8 mouse cellular contexts compared by ENCODE assay signal in genomic region chr14:20641438-20641875, GRCm38 (mm10). TPM values are rescaled to one million over a fixed set of nuclear protein-coding genes. Genes with fewer than 3 reads are reported as not detected.
DNase-seq lines count a peak whose midpoint lies in the region; ATAC-seq and TF ChIP-seq lines count a peak whose summit lies in the region.

No protein-coding gene starts in this region.

- peak overlapping the region; percentile 82 for H3K9ac ChIP-seq in hindbrain, embryonic 15.5 days
- peak overlapping the region; percentile 80 for H3K9ac ChIP-seq in midbrain, postnatal 0 days (replicated peaks; ENCODE audit: low read length, poor library complexity, severe bottlenecking)

- DNase-seq in layer of hippocampus, adult 2 months (ENCODE audit: low spot score in 2 of 2) = no peak
- DNase-seq in layer of hippocampus, postnatal 10 days (ENCODE audit: low spot score in 2 of 2) = no peak
- no peak for DNase-seq in midbrain, postnatal 0 days (ENCODE audit: low spot score)
- DNase-seq in ovary, postnatal 10 days (ENCODE audit: low spot score) = no peak
- DNase-seq in spleen, postnatal 36 days (ENCODE audit: low spot score in 2 of 2) = no peak

- peak overlapping the region; percentile 76 for H3K4me3 ChIP-seq in layer of hippocampus, adult 2 months
- H3K4me3 ChIP-seq in brown adipose tissue, adult 24 weeks (ENCODE audit: insufficient read depth, low read depth, low read length) = peak overlapping the region; percentile 87
- H3K4me3 ChIP-seq in hindbrain, embryonic 15.5 days = peak overlapping the region; percentile 98
- peak overlapping the region; percentile 78 for H3K4me3 ChIP-seq in midbrain, postnatal 0 days (ENCODE audit: low read depth, low read length)

- WGBS in hindbrain, embryonic 15.5 days = 16% methylated on average over 10 of the region's 10 CpGs
- WGBS in midbrain, postnatal 0 days = 11% methylated on average over 10 of the region's 10 CpGs

- ATAC-seq in hindbrain, embryonic 15.5 days (ENCODE audit: low FRiP score, low read depth) = no peak
- no peak for ATAC-seq in midbrain, postnatal 0 days (ENCODE audit: low FRiP score)
- ATAC-seq in cerebellum, adult (ENCODE audit: insufficient number of reproducible peaks, low FRiP score, low TSS enrichment) = no peak

- peak overlapping the region; percentile 99 for H3K27ac ChIP-seq in layer of hippocampus, adult 2 months
- H3K27ac ChIP-seq in brown adipose tissue, adult 24 weeks (replicated peaks; ENCODE audit: low read depth, low read length) = peak overlapping the region; percentile 94
- H3K27ac ChIP-seq in hindbrain, embryonic 15.5 days (replicated peaks) = peak overlapping the region; percentile 94
- H3K27ac ChIP-seq in midbrain, postnatal 0 days (ENCODE audit: low read depth, low read length) = peak overlapping the region; percentile 93

- peak overlapping the region; percentile 90 for H3K4me2 ChIP-seq in hindbrain, embryonic 15.5 days
- H3K4me2 ChIP-seq in midbrain, postnatal 0 days (ENCODE audit: low read depth, low read length, poor library complexity, severe bottlenecking) = peak overlapping the region; percentile 71

- no peak for TF ChIP-seq CTCF in layer of hippocampus, adult 2 months (conservative IDR thresholded peaks at IDR 0.05)
- no peak for TF ChIP-seq CTCF in midbrain, postnatal 0 days (IDR thresholded peaks at IDR 0.05)

- H3K36me3 ChIP-seq in hindbrain, embryonic 15.5 days = no peaks in the 10 kb centered on the region
- H3K36me3 ChIP-seq in midbrain, postnatal 0 days (ENCODE audit: insufficient read depth, low read length) = no peaks in the 10 kb centered on the region

- no peaks in the 10 kb centered on the region for H3K4me1 ChIP-seq in brown adipose tissue, adult 24 weeks (ENCODE audit: control insufficient read depth, insufficient read depth, insufficient read length, low read length)
- peaks cover 24% of the 10 kb centered on the region for H3K4me1 ChIP-seq in hindbrain, embryonic 15.5 days (replicated peaks)
- H3K4me1 ChIP-seq in midbrain, postnatal 0 days (ENCODE audit: insufficient read depth, low read length) = 0 out of 2 replicates have a peak, but pooled peaks cover 4% of the 10 kb centered on the region

- H3K27me3 ChIP-seq in hindbrain, embryonic 15.5 days = no peaks in the 10 kb centered on the region
- H3K27me3 ChIP-seq in midbrain, postnatal 0 days (ENCODE audit: insufficient read depth, low read length) = no peaks in the 10 kb centered on the region

- no peaks in the 10 kb centered on the region for H3K9me3 ChIP-seq in hindbrain, embryonic 15.5 days
- no peaks in the 10 kb centered on the region for H3K9me3 ChIP-seq in midbrain, postnatal 0 days (ENCODE audit: low read length)

RNA-seq across cellular contexts. Expression of gene Usp54, which starts 0.6 kb away (rescaled TPM):
- total RNA-seq in layer of hippocampus, adult 2 months (2021) = 10 to 100 TPM; 51.4 to 57.1 TPM
- total RNA-seq in layer of hippocampus, postnatal 10 days (2021) = 10 to 100 TPM; 27.8 to 29.2 TPM
- 1.5 and 2.0 TPM in 2 replicates for polyA plus RNA-seq in brown adipose tissue, adult 24 weeks (2012; ENCODE audit: insufficient read depth, insufficient read length, missing spikeins)
- 10.3 and 11.2 TPM in 2 replicates for polyA plus RNA-seq in hindbrain, embryonic 15.5 days (2015; fragmentation: Nextera tagmentation; extraction: Ambion mirVana)
- total RNA-seq in midbrain, postnatal 0 days (2014; rRNA removed) = 25.5 and 29.5 TPM in 2 replicates
- 6.0 and 7.3 TPM in 2 replicates for polyA plus RNA-seq in midbrain, postnatal 0 days (2015; fragmentation: Nextera tagmentation; extraction: Ambion mirVana)

RNA-seq across cellular contexts. Expression of gene Myoz1, which starts 14.9 kb away (rescaled TPM):
- not detected for total RNA-seq in layer of hippocampus, adult 2 months (2021)
- total RNA-seq in layer of hippocampus, postnatal 10 days (2021) = under 1 TPM in 1 of 2 experiments, not detected in 1; 0.39 TPM
- polyA plus RNA-seq in brown adipose tissue, adult 24 weeks (2012; ENCODE audit: insufficient read depth, insufficient read length, missing spikeins) = 27.3 and 47.5 TPM in 2 replicates
- 0.25 TPM in 1 of 2 replicates, not detected in the other for polyA plus RNA-seq in hindbrain, embryonic 15.5 days (2015; fragmentation: Nextera tagmentation; extraction: Ambion mirVana)
- total RNA-seq in midbrain, postnatal 0 days (2014; rRNA removed) = not detected in 2 replicates
- polyA plus RNA-seq in midbrain, postnatal 0 days (2015; fragmentation: Nextera tagmentation; extraction: Ambion mirVana) = 0.56 TPM in 1 of 2 replicates, not detected in the other

RNA-seq across cellular contexts. Expression of gene Synpo2l, which starts 26.7 kb away (rescaled TPM):
- total RNA-seq in layer of hippocampus, adult 2 months (2021) = under 1 TPM; 0.15 to 0.23 TPM
- total RNA-seq in layer of hippocampus, postnatal 10 days (2021) = under 1 TPM; 0.21 to 0.29 TPM
- 0.63 and 1.8 TPM in 2 replicates for polyA plus RNA-seq in brown adipose tissue, adult 24 weeks (2012; ENCODE audit: insufficient read depth, insufficient read length, missing spikeins)
- polyA plus RNA-seq in hindbrain, embryonic 15.5 days (2015; fragmentation: Nextera tagmentation; extraction: Ambion mirVana) = 0.13 and 0.14 TPM in 2 replicates
- 0.09 and 0.33 TPM in 2 replicates for total RNA-seq in midbrain, postnatal 0 days (2014; rRNA removed)
- polyA plus RNA-seq in midbrain, postnatal 0 days (2015; fragmentation: Nextera tagmentation; extraction: Ambion mirVana) = 0.12 and 0.28 TPM in 2 replicates

RNA-seq across cellular contexts. Expression of gene Sec24c, which starts 32.7 kb away (rescaled TPM):
- 100 to 1,000 TPM; 104 to 108 TPM for total RNA-seq in layer of hippocampus, adult 2 months (2021)
- total RNA-seq in layer of hippocampus, postnatal 10 days (2021) = 100 to 1,000 TPM; 108 to 109 TPM
- polyA plus RNA-seq in brown adipose tissue, adult 24 weeks (2012; ENCODE audit: insufficient read depth, insufficient read length, missing spikeins) = 27.2 and 38.4 TPM in 2 replicates
- 89.5 and 101 TPM in 2 replicates for polyA plus RNA-seq in hindbrain, embryonic 15.5 days (2015; fragmentation: Nextera tagmentation; extraction: Ambion mirVana)
- 90.2 and 141 TPM in 2 replicates for total RNA-seq in midbrain, postnatal 0 days (2014; rRNA removed)
- polyA plus RNA-seq in midbrain, postnatal 0 days (2015; fragmentation: Nextera tagmentation; extraction: Ambion mirVana) = 62.4 and 63.7 TPM in 2 replicates

RNA-seq across cellular contexts. Expression of gene Fut11, which starts 53.3 kb away (rescaled TPM):
- total RNA-seq in layer of hippocampus, adult 2 months (2021) = 10 to 100 TPM; 14.8 to 15.5 TPM
- total RNA-seq in layer of hippocampus, postnatal 10 days (2021) = 10 to 100 TPM; 19.5 TPM
- 1.6 and 3.3 TPM in 2 replicates for polyA plus RNA-seq in brown adipose tissue, adult 24 weeks (2012; ENCODE audit: insufficient read depth, insufficient read length, missing spikeins)
- 29.8 and 30.4 TPM in 2 replicates for polyA plus RNA-seq in hindbrain, embryonic 15.5 days (2015; fragmentation: Nextera tagmentation; extraction: Ambion mirVana)
- 21.0 and 22.8 TPM in 2 replicates for total RNA-seq in midbrain, postnatal 0 days (2014; rRNA removed)
- 23.0 and 23.7 TPM in 2 replicates for polyA plus RNA-seq in midbrain, postnatal 0 days (2015; fragmentation: Nextera tagmentation; extraction: Ambion mirVana)
